Mouse (Mus musculus): ENCODE measurements around the gene Pld2. TPM values are rescaled to one million over a fixed set of nuclear protein-coding genes. Genes with fewer than 3 reads are reported as not detected.

Pld2 gene
- polyA plus RNA-seq, 1 experiment, result not detected

DNA sequence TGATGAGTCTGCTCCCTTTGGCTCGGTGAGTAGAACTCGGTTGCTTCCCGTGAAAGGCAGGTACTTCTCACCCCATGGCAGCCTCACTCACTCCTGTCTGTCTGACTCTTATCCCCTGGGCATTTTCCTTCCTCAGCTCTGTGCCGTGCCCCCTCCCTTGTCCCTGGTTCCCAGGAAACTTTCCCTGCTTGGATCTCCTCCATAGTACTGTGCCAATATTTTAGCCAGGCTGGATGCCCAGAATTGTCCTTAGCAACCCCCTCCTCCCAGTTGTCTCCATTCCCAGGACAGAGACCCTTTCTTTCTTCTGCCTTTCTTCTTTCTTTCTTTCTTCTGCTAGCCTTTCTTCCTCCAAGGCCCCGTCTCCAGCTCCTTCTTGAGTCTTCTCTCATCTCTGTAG is 1.6 kb downstream of the Pld2 start:
- Histone ChIP-seq H3K4me3 (ENCODE audit: insufficient read depth, low read depth, low read length) (peak overlapping the region; percentile 9; the same call in 1 of the 2 replicates), H3K27ac (ENCODE audit: insufficient read depth, low read depth, low read length) (no peak overlapping the region), H3K4me1 (ENCODE audit: control insufficient read depth, insufficient read depth, low read length) (peaks cover 5% of the 10 kb centered on the region)
- TF ChIP-seq CTCF (IDR thresholded peaks at IDR 0.05; ENCODE audit: insufficient read depth, low read depth, low read length) (no peak), POLR2A (IDR thresholded peaks at IDR 0.05; ENCODE audit: insufficient read depth, low read depth, low read length) (no peak)
- 52% methylated on average over 5 of the region's 5 CpGs for WGBS

DNA sequence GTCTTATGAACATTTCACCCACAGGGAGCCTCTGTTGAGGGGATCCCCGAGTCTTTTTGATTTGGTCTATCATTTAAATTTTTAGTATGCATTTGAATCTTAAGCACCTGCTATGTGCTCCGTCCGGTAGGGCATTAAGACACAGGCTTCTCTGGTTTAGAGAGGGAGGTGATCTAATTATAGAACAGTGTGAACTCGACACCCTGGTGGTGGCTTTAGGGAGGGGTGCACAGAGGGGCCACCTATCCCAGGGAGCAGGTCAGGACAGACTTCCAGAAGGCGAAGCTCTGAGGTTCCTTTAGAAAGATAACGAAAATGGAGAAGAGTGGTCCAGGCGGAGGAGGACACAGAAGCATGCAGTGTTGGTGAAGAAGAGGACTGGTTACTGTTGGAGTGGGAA is 4.6 kb downstream of the Pld2 start:
- no peak for TF ChIP-seq CTCF (IDR thresholded peaks at IDR 0.05; ENCODE audit: insufficient read depth, low read depth, low read length)
- no peak for TF ChIP-seq POLR2A (IDR thresholded peaks at IDR 0.05; ENCODE audit: insufficient read depth, low read depth, low read length)
- 70% methylated on average over 7 of the region's 7 CpGs for WGBS
- Histone ChIP-seq H3K4me3 (ENCODE audit: insufficient read depth, low read depth, low read length) (no peak overlapping the region), H3K27ac (ENCODE audit: insufficient read depth, low read depth, low read length) (no peak overlapping the region), H3K4me1 (ENCODE audit: control insufficient read depth, insufficient read depth, low read length) (peaks cover 8% of the 10 kb centered on the region)

DNA sequence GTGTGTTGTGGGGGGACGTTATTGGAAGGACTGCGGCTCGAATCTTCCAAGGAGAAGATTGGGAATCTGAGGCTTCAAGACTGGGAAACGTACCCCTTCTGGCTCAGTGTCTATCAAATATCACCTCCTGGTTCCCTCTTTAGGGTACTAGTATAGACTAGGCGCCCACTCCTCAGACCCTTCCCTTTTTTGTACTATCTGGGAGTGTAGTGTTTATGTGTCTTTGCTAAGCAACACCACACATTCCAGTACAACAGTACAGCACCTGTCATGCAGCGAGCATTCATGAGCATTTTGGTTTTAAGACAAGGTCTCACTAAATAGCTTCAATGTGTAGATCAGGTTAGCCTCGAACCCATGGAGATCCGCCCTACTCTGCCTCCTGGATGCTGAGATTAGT is 11.7 kb downstream of the Pld2 start:
- H3K4me1 ChIP-seq (ENCODE audit: control insufficient read depth, insufficient read depth, low read length), result peaks cover 3% of the 10 kb centered on the region; the same call in 1 of the 2 replicates
- TF ChIP-seq POLR2A (IDR thresholded peaks at IDR 0.05; ENCODE audit: insufficient read depth, low read depth, low read length) (no peak), CTCF (IDR thresholded peaks at IDR 0.05; ENCODE audit: insufficient read depth, low read depth, low read length) (no peak)
- no peak overlapping the region for H3K4me3 ChIP-seq (ENCODE audit: insufficient read depth, low read depth, low read length)
- no peak overlapping the region for H3K27ac ChIP-seq (ENCODE audit: insufficient read depth, low read depth, low read length)
- WGBS, result 92% methylated on average over 8 of the region's 8 CpGs

DNA sequence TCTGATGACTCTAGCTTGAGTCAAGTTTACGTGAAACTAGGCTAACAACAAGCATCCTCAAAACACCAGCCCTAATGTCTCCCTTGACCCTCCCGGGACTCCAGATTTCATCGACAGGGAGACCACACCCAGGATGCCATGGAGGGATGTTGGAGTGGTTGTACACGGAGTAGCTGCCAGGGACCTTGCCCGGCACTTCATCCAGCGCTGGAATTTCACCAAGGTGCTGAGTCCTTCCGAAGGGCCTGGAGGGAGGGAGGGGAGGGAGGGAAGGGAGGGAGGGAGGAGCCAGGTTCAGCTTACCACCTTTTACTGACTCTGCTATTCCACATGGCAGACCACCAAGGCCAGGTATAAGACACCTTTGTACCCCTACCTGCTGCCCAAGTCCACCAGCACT is 14.1 kb downstream of the Pld2 start:
- TF ChIP-seq CTCF (IDR thresholded peaks at IDR 0.05; ENCODE audit: insufficient read depth, low read depth, low read length) (no peak), POLR2A (IDR thresholded peaks at IDR 0.05; ENCODE audit: insufficient read depth, low read depth, low read length) (no peak)
- H3K4me3 ChIP-seq (ENCODE audit: insufficient read depth, low read depth, low read length), result no peak overlapping the region
- WGBS, result 57% methylated on average over 7 of the region's 7 CpGs
- H3K4me1 ChIP-seq (ENCODE audit: control insufficient read depth, insufficient read depth, low read length), result no peaks in the 10 kb centered on the region
- H3K27ac ChIP-seq (ENCODE audit: insufficient read depth, low read depth, low read length), result no peak overlapping the region

DNA sequence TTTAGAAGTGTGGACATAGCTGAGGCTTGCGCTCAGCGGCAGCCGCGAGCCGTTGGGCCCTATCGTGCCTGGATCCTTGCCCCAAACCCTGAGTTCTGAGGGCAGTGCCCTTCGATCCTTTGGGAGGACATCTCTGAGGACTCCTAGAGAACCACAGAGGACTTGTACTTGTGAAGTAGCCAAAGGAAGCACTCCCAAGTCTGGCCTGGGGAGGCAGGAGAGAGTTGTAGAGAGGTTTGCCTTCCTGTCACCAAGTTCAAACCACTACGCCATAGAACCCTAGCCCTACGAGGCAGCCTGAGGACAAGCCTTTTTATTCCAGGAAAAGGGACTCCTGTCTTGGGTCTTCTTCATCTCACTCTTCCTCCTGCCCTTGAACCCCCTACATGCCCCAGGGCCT is 17.7 kb downstream of the Pld2 start:
- no peak overlapping the region for H3K27ac ChIP-seq (ENCODE audit: insufficient read depth, low read depth, low read length)
- TF ChIP-seq POLR2A (IDR thresholded peaks at IDR 0.05; ENCODE audit: insufficient read depth, low read depth, low read length), result no peak
- TF ChIP-seq CTCF (IDR thresholded peaks at IDR 0.05; ENCODE audit: insufficient read depth, low read depth, low read length), result no peak
- no peak overlapping the region for H3K4me3 ChIP-seq (ENCODE audit: insufficient read depth, low read depth, low read length)
- 94% methylated on average over 9 of the region's 9 CpGs for WGBS
- H3K4me1 ChIP-seq (ENCODE audit: control insufficient read depth, insufficient read depth, low read length), result no peaks in the 10 kb centered on the region; the same call in 1 of the 2 replicates

DNA sequence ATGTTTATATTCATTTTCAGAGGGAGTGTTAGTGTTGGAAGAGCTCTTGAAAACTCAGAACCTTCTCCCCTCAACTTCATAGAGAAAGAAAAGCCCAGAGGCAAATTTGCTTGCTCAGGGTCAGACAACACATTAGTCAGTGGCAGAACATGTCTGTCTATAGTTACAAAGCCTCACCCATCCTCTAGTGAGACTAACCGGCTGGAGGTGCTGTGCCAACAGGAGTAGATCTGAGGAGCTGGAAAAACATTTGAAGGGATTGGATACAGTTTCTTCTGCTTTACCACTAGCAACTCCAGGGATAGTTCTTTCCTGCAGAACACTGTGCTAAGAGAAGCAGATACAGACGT is 22.0 kb downstream of the Pld2 start:
- Histone ChIP-seq H3K4me1 (ENCODE audit: control insufficient read depth, insufficient read depth, low read length) (peaks cover 7% of the 10 kb centered on the region), H3K4me3 (ENCODE audit: insufficient read depth, low read depth, low read length) (peak overlapping the region; percentile 78), H3K27ac (ENCODE audit: insufficient read depth, low read depth, low read length) (peak overlapping the region; percentile 90)
- TF ChIP-seq POLR2A (IDR thresholded peaks at IDR 0.05; ENCODE audit: insufficient read depth, low read depth, low read length) (no peak), CTCF (IDR thresholded peaks at IDR 0.05; ENCODE audit: insufficient read depth, low read depth, low read length) (no peak)
- whole genome bisulfite sequencing, result 1% methylated on average over 2 of the region's 2 CpGs

DNA sequence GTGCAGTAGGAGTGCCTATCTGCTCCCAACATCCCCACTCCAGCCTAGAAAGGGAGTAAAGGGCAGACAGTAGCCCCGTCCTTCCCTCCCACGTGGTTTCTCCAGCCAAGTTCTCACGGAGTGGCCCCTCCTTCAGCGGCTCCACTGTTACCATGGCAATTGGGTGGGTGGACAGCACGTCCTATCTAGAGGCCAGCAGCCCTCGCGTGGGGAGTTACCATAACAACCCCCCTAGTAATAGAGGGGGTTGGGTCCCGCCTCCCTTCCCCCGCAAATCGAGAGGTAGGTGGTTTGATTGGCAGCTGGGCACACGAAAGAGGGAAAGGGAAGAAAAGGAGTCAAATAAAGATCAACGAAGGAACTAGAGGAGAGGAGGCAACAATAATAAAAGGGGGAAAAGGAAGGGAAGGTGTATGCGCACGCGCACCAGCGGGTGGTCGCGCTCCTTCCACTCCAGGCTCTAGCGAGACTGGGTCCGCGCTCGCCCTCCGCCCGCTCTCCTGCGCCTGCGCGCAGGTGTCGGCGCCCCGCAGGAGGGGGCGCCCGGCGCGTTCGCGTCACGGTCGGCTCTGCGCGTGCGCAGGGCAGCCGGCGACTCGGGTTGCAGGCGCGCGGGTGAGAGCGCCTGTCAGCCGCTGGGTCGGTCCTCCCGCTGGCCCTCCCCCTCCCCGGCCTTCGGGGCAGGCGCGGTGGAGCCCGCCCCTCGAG is 22.6 kb downstream of the Pld2 start, which contains the start of gene Mink1:
Mink1 (plus strand) TSS at position 595 of the 708 bp plus-strand sequence.
- H3K4me1 ChIP-seq (ENCODE audit: control insufficient read depth, insufficient read depth, low read length), result peaks cover 9% of the 10 kb centered on the region
- WGBS, result under 1% methylated on average over 56 of the region's 57 CpGs
- H3K4me3 ChIP-seq (ENCODE audit: insufficient read depth, low read depth, low read length), result peak within 1 kb of the TSS; percentile 78
- no peak for TF ChIP-seq CTCF (IDR thresholded peaks at IDR 0.05; ENCODE audit: insufficient read depth, low read depth, low read length)
- TF ChIP-seq POLR2A (IDR thresholded peaks at IDR 0.05; ENCODE audit: insufficient read depth, low read depth, low read length), result peak; percentile 94
- peak within 1 kb of the TSS; percentile 90 for H3K27ac ChIP-seq (ENCODE audit: insufficient read depth, low read depth, low read length)

DNA sequence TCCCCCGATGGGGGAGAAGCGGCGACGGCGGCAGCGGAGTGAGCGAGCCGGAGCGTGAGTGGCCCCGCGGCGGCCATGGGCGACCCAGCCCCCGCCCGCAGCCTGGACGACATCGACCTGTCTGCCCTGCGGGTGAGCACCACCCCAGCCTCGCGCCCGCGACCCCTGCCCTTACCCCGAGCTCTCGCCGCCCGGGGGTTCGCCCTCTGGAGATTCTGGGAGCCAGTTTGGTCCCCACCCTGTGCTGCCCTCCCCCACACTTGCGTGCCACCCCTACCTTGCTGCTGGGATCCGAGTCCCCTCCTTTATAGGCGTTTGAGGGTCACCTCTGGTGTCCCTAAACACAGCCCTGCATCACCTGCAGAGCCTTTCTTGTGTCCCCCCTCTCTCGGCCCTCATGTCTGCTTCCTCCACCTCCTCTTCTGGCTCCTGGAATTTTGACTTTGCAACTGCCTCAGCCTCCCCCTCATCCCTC is 23.2 kb downstream of the Pld2 start:
- WGBS, result under 1% methylated on average over 31 of the region's 31 CpGs
- Histone ChIP-seq H3K4me1 (ENCODE audit: control insufficient read depth, insufficient read depth, low read length) (peaks cover 9% of the 10 kb centered on the region), H3K27ac (ENCODE audit: insufficient read depth, low read depth, low read length) (peak overlapping the region; percentile 63), H3K4me3 (ENCODE audit: insufficient read depth, low read depth, low read length) (peak overlapping the region; percentile 78)
- TF ChIP-seq POLR2A (IDR thresholded peaks at IDR 0.05; ENCODE audit: insufficient read depth, low read depth, low read length) (no peak), CTCF (IDR thresholded peaks at IDR 0.05; ENCODE audit: insufficient read depth, low read depth, low read length) (no peak)

DNA sequence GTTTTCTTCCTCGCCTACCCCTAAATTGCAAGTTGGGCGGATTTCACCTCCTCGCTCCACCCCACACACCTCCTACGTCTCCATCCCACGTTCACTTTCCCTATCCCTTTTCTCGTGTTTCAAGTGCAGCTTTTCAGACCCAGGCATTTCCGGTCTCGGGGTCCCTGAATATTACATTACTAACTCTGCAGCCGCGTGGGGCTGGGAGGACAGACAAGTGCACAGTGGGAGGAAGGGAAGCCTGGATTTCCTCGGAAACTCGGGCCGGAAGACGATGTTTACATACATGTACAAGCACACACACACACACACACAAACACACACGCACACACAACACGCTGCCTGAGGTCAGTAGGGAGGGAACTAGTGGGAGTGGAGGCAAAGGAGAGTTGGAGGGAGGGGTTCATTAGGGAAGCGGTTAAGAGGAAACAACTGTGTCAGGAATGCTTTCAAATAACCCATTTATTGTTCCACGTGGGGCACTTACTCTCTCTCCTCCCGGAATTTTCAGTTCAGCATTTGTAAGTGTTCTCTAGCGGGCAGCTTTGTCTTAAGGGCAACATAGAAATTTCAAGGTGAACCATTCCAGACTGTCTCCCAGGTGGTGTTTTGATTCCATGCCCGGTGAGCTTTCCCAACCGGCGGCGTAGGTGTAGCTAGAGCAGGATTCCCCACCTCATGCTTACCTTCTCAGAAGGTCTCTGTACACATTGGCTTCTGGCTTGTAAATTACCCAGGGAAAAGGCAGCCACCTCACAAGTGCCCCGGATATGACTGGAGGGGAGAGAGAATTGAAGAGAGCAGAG is 23.8 kb downstream of the Pld2 start:
- under 1% methylated on average over 25 of the region's 25 CpGs for WGBS
- TF ChIP-seq CTCF (IDR thresholded peaks at IDR 0.05; ENCODE audit: insufficient read depth, low read depth, low read length), result no peak
- no peak for TF ChIP-seq POLR2A (IDR thresholded peaks at IDR 0.05; ENCODE audit: insufficient read depth, low read depth, low read length)
- Histone ChIP-seq H3K4me1 (ENCODE audit: control insufficient read depth, insufficient read depth, low read length) (peaks cover 9% of the 10 kb centered on the region), H3K4me3 (ENCODE audit: insufficient read depth, low read depth, low read length) (peak overlapping the region; percentile 78), H3K27ac (ENCODE audit: insufficient read depth, low read depth, low read length) (peak overlapping the region; percentile 63)
